Mouse (Mus musculus): ENCODE measurements around the gene Anapc5. TPM values are rescaled to one million over a fixed set of nuclear protein-coding genes. Genes with fewer than 3 reads are reported as not detected.

Gene Anapc5
- total and polyA plus RNA-seq, 3 experiments: 158 to 279 (median 196) TPM

- ATAC-seq (ENCODE audit: extremely low read depth, insufficient number of reproducible peaks, low FRiP score, poor library complexity, severe bottlenecking) (peak; percentile 99), DNase-seq (ENCODE audit: low spot score) (peak; percentile 97)
- peaks cover 27% of the 10 kb centered on the region for H3K4me1 ChIP-seq (ENCODE audit: insufficient read depth, low read depth, low read length)
- TF ChIP-seq GATA1 (IDR thresholded peaks at IDR 0.05; ENCODE audit: borderline replicate concordance, low read length): no peak
- TF ChIP-seq CTCF (IDR thresholded peaks at IDR 0.05; ENCODE audit: low read depth, low read length): no peak
- no peak for TF ChIP-seq GATA2 (IDR thresholded peaks at IDR 0.05; ENCODE audit: borderline replicate concordance, low read depth, low read length)
- TF ChIP-seq TAL1 (conservative IDR thresholded peaks at IDR 0.05; ENCODE audit: low read depth, low read length): no peak
- no peak for TF ChIP-seq POLR2AphosphoS5 (IDR thresholded peaks at IDR 0.05; ENCODE audit: insufficient replicate concordance, low read depth, low read length)
- H3K27me3 ChIP-seq (ENCODE audit: insufficient read depth, low read length): no peaks in the 10 kb centered on the region
- no peaks in the 10 kb centered on the region for H3K9me3 ChIP-seq (replicated peaks)
- H3K4me3 ChIP-seq (ENCODE audit: low read depth, low read length): peak within 1 kb of the TSS; percentile 85
- peaks cover 9% of the 10 kb centered on the region for H3K36me3 ChIP-seq (replicated peaks)
Observed at GRCm38 (mm10) chr5:122849521-122850318, 28.6 kb upstream of the Anapc5 start, which contains the start of gene Rnf34. Gene Rnf34 (plus strand): TSS chr5:122850048.

- TF ChIP-seq GATA2 (IDR thresholded peaks at IDR 0.05; ENCODE audit: borderline replicate concordance, low read depth, low read length) (no peak), POLR2AphosphoS5 (IDR thresholded peaks at IDR 0.05; ENCODE audit: insufficient replicate concordance, low read depth, low read length) (no peak), GATA1 (IDR thresholded peaks at IDR 0.05; ENCODE audit: borderline replicate concordance, low read length) (no peak), CTCF (IDR thresholded peaks at IDR 0.05; ENCODE audit: low read depth, low read length) (no peak), TAL1 (conservative IDR thresholded peaks at IDR 0.05; ENCODE audit: low read depth, low read length) (no peak)
- no peak for DNase-seq (ENCODE audit: low spot score)
- ATAC-seq (ENCODE audit: extremely low read depth, insufficient number of reproducible peaks, low FRiP score, poor library complexity, severe bottlenecking): no peak
- peaks cover 5% of the 10 kb centered on the region for H3K4me1 ChIP-seq (ENCODE audit: insufficient read depth, low read depth, low read length)
- H3K4me3 ChIP-seq (ENCODE audit: low read depth, low read length): no peak overlapping the region
- 0 out of 2 replicates have a peak, but pooled peaks cover 6% of the 10 kb centered on the region for H3K27me3 ChIP-seq (ENCODE audit: insufficient read depth, low read length)
- H3K9me3 ChIP-seq (replicated peaks): no peaks in the 10 kb centered on the region
- H3K36me3 ChIP-seq (replicated peaks): no peaks in the 10 kb centered on the region
Observed at GRCm38 (mm10) chr5:122843799-122844198, 22.7 kb upstream of the Anapc5 start.

GRCm38 (mm10) chr5:122841126-122841525 lies 20.0 kb upstream of the Anapc5 start:
- ATAC-seq (ENCODE audit: extremely low read depth, insufficient number of reproducible peaks, low FRiP score, poor library complexity, severe bottlenecking): no peak
- H3K4me1 ChIP-seq (ENCODE audit: insufficient read depth, low read depth, low read length): no peaks in the 10 kb centered on the region
- no peak for TF ChIP-seq POLR2AphosphoS5 (IDR thresholded peaks at IDR 0.05; ENCODE audit: insufficient replicate concordance, low read depth, low read length)
- TF ChIP-seq GATA1 (IDR thresholded peaks at IDR 0.05; ENCODE audit: borderline replicate concordance, low read length): no peak
- no peak for TF ChIP-seq GATA2 (IDR thresholded peaks at IDR 0.05; ENCODE audit: borderline replicate concordance, low read depth, low read length)
- TF ChIP-seq CTCF (IDR thresholded peaks at IDR 0.05; ENCODE audit: low read depth, low read length): no peak
- no peak for TF ChIP-seq TAL1 (conservative IDR thresholded peaks at IDR 0.05; ENCODE audit: low read depth, low read length)
- H3K9me3 ChIP-seq (replicated peaks): no peaks in the 10 kb centered on the region
- no peak overlapping the region for H3K4me3 ChIP-seq (ENCODE audit: low read depth, low read length)
- 0 out of 2 replicates have a peak, but pooled peaks cover 6% of the 10 kb centered on the region for H3K27me3 ChIP-seq (ENCODE audit: insufficient read depth, low read length)
- DNase-seq (ENCODE audit: low spot score): no peak
- H3K36me3 ChIP-seq (replicated peaks): no peaks in the 10 kb centered on the region

GRCm38 (mm10) chr5:122832996-122833395 lies 11.9 kb upstream of the Anapc5 start:
- no peak for TF ChIP-seq GATA2 (IDR thresholded peaks at IDR 0.05; ENCODE audit: borderline replicate concordance, low read depth, low read length)
- TF ChIP-seq CTCF (IDR thresholded peaks at IDR 0.05; ENCODE audit: low read depth, low read length): no peak
- TF ChIP-seq TAL1 (conservative IDR thresholded peaks at IDR 0.05; ENCODE audit: low read depth, low read length): no peak
- TF ChIP-seq GATA1 (IDR thresholded peaks at IDR 0.05; ENCODE audit: borderline replicate concordance, low read length): no peak
- no peak for TF ChIP-seq POLR2AphosphoS5 (IDR thresholded peaks at IDR 0.05; ENCODE audit: insufficient replicate concordance, low read depth, low read length)
- ATAC-seq (ENCODE audit: extremely low read depth, insufficient number of reproducible peaks, low FRiP score, poor library complexity, severe bottlenecking) (no peak), DNase-seq (ENCODE audit: low spot score) (no peak)
- Histone ChIP-seq H3K4me1 (ENCODE audit: insufficient read depth, low read depth, low read length) (no peaks in the 10 kb centered on the region), H3K36me3 (replicated peaks) (no peaks in the 10 kb centered on the region), H3K27me3 (ENCODE audit: insufficient read depth, low read length) (no peaks in the 10 kb centered on the region), H3K4me3 (ENCODE audit: low read depth, low read length) (no peak overlapping the region), H3K9me3 (replicated peaks) (no peaks in the 10 kb centered on the region)

- Histone ChIP-seq H3K27me3 (ENCODE audit: insufficient read depth, low read length) (no peaks in the 10 kb centered on the region), H3K4me1 (ENCODE audit: insufficient read depth, low read depth, low read length) (no peaks in the 10 kb centered on the region), H3K4me3 (ENCODE audit: low read depth, low read length) (no peak overlapping the region), H3K9me3 (replicated peaks) (no peaks in the 10 kb centered on the region), H3K36me3 (replicated peaks) (no peaks in the 10 kb centered on the region)
- TF ChIP-seq TAL1 (conservative IDR thresholded peaks at IDR 0.05; ENCODE audit: low read depth, low read length) (no peak), GATA2 (IDR thresholded peaks at IDR 0.05; ENCODE audit: borderline replicate concordance, low read depth, low read length) (no peak), POLR2AphosphoS5 (IDR thresholded peaks at IDR 0.05; ENCODE audit: insufficient replicate concordance, low read depth, low read length) (no peak), GATA1 (IDR thresholded peaks at IDR 0.05; ENCODE audit: borderline replicate concordance, low read length) (no peak), CTCF (IDR thresholded peaks at IDR 0.05; ENCODE audit: low read depth, low read length) (no peak)
- DNase-seq (ENCODE audit: low spot score) (no peak), ATAC-seq (ENCODE audit: extremely low read depth, insufficient number of reproducible peaks, low FRiP score, poor library complexity, severe bottlenecking) (no peak)
Observed at GRCm38 (mm10) chr5:122832536-122832935, 11.4 kb upstream of the Anapc5 start.

- no peak for TF ChIP-seq TAL1 (conservative IDR thresholded peaks at IDR 0.05; ENCODE audit: low read depth, low read length)
- TF ChIP-seq GATA2 (IDR thresholded peaks at IDR 0.05; ENCODE audit: borderline replicate concordance, low read depth, low read length): no peak
- no peak for TF ChIP-seq GATA1 (IDR thresholded peaks at IDR 0.05; ENCODE audit: borderline replicate concordance, low read length)
- TF ChIP-seq CTCF (IDR thresholded peaks at IDR 0.05; ENCODE audit: low read depth, low read length): no peak
- no peak for TF ChIP-seq POLR2AphosphoS5 (IDR thresholded peaks at IDR 0.05; ENCODE audit: insufficient replicate concordance, low read depth, low read length)
- H3K9me3 ChIP-seq (replicated peaks): no peaks in the 10 kb centered on the region
- ATAC-seq (ENCODE audit: extremely low read depth, insufficient number of reproducible peaks, low FRiP score, poor library complexity, severe bottlenecking) (no peak), DNase-seq (ENCODE audit: low spot score) (no peak)
- H3K4me3 ChIP-seq (ENCODE audit: low read depth, low read length): no peak overlapping the region
- peaks cover 17% of the 10 kb centered on the region for H3K4me1 ChIP-seq (ENCODE audit: insufficient read depth, low read depth, low read length)
- no peaks in the 10 kb centered on the region for H3K27me3 ChIP-seq (ENCODE audit: insufficient read depth, low read length)
- H3K36me3 ChIP-seq (replicated peaks): peaks cover under 1% of the 10 kb centered on the region
Observed at GRCm38 (mm10) chr5:122825099-122825498, 4.0 kb upstream of the Anapc5 start.
